Mouse (Mus musculus) thymus, adult 2 months (tissue): ENCODE results near the gene Slc15a4. TPM values are rescaled to one million over a fixed set of nuclear protein-coding genes. Genes with fewer than 3 reads are reported as not detected.

Experiments
- DNase-seq: peaks from one replicate; pipeline ENCODE4 v3.0.0; 2021
- H3K27ac ChIP-seq: fragments of 200-500 bp; 2 replicates; pipeline ENCODE4 v1.5.1; 2012; ENCODE audit warnings: low read length, control low read depth; ENCODE audit not compliant: control insufficient read depth, insufficient read depth
- H3K27me3 ChIP-seq: fragments of 200-500 bp; 2 replicates; pipeline ENCODE4 v1.6.1; 2012; ENCODE audit warnings: mild to moderate bottlenecking, low read length, moderate library complexity, mixed read lengths; ENCODE audit not compliant: control insufficient read depth, insufficient read depth
- H3K36me3 ChIP-seq: fragments of 200-500 bp; 2 replicates; pipeline ENCODE4 v1.6.1; 2012; ENCODE audit warnings: mild to moderate bottlenecking, low read length, moderate library complexity; ENCODE audit not compliant: control insufficient read depth, insufficient read depth
- H3K4me1 ChIP-seq: fragments of 200-500 bp; replicated peaks from 2 replicates; pipeline ENCODE4 v1.6.1; 2012; ENCODE audit warnings: low read length; ENCODE audit not compliant: control insufficient read depth, insufficient read depth
- H3K4me3 ChIP-seq: fragments of 200-500 bp; 2 replicates; pipeline ENCODE4 v1.5.1; 2012; ENCODE audit warnings: mild to moderate bottlenecking, low read length, control low read depth, moderate library complexity; ENCODE audit not compliant: control insufficient read depth, insufficient read depth
- CTCF ChIP-seq: fragments of 200-500 bp; IDR thresholded peaks from 2 replicates; pipeline ENCODE4 v1.5.1; 2012; ENCODE audit warnings: mild to moderate bottlenecking, control low read depth, low read length, moderate library complexity, borderline replicate concordance; ENCODE audit not compliant: control insufficient read depth, poor library complexity, insufficient read depth; ENCODE audit errors: extremely low read depth
- POLR2A ChIP-seq: fragments of 200-500 bp; IDR thresholded peaks from 2 replicates; pipeline ENCODE4 v1.6.1; 2012; ENCODE audit warnings: mild to moderate bottlenecking, low read length, control low read depth, moderate library complexity; ENCODE audit not compliant: control insufficient read depth, poor library complexity, insufficient read depth; ENCODE audit errors: extremely low read depth
- WGBS: fragments of 180-500 bp; shearing (Covaris S2); methylation state at CpG from one replicate; pipeline ENCODE4 v1.1.7; 2018; 5-methylcytosine and 5-hydroxymethylcytosine counted together
- polyA plus RNA-seq: library from polyadenylated mRNA; depleted of rRNA; stranded (reverse); fragments of >200 nt; gene quantifications from 2 replicates; pipeline ENCODE4 v1.2.3, GENCODE M21; 2012

Slc15a4 gene
- polyA plus RNA-seq, 1 experiment: 45.4 TPM

GRCm38 (mm10) chr5:127659312-127659711, 26.6 kb upstream of the Slc15a4 start:
- DNase-seq: no peak
- 87% methylated on average over 3 of the region's 3 CpGs for whole genome bisulfite sequencing
- H3K4me1 ChIP-seq: no peaks in the 10 kb centered on the region
- no peaks in the 10 kb centered on the region for H3K36me3 ChIP-seq
- no peaks in the 10 kb centered on the region for H3K27me3 ChIP-seq
- no peak for TF ChIP-seq POLR2A
- TF ChIP-seq CTCF: no peak
- H3K27ac ChIP-seq: no peak overlapping the region
- H3K4me3 ChIP-seq: no peak overlapping the region

- no peaks in the 10 kb centered on the region for H3K36me3 ChIP-seq
- no peak for DNase-seq
- 82% methylated on average over 2 of the region's 2 CpGs for WGBS
- no peaks in the 10 kb centered on the region for H3K27me3 ChIP-seq
- TF ChIP-seq POLR2A (no peak), CTCF (no peak)
- H3K4me3 ChIP-seq: no peak overlapping the region
- H3K4me1 ChIP-seq: no peaks in the 10 kb centered on the region
- no peak overlapping the region for H3K27ac ChIP-seq
These were observed 25.6 kb upstream of the Slc15a4 start for GRCm38 (mm10) chr5:127658257-127658656.

GRCm38 (mm10) chr5:127649077-127649476, 16.4 kb upstream of the Slc15a4 start:
- DNase-seq: peak; percentile 10
- no peaks in the 10 kb centered on the region for H3K27me3 ChIP-seq
- no peak for TF ChIP-seq POLR2A
- no peak for TF ChIP-seq CTCF
- no peak overlapping the region for H3K4me3 ChIP-seq
- H3K27ac ChIP-seq: no peak overlapping the region
- no peaks in the 10 kb centered on the region for H3K36me3 ChIP-seq
- H3K4me1 ChIP-seq: no peaks in the 10 kb centered on the region

GRCm38 (mm10) chr5:127648046-127648445, 15.3 kb upstream of the Slc15a4 start:
- H3K4me1 ChIP-seq: no peaks in the 10 kb centered on the region
- TF ChIP-seq POLR2A (no peak), CTCF (no peak)
- DNase-seq: no peak
- no peaks in the 10 kb centered on the region for H3K27me3 ChIP-seq
- WGBS: 66% methylated on average over 6 of the region's 6 CpGs
- H3K4me3 ChIP-seq: no peak overlapping the region
- H3K27ac ChIP-seq: no peak overlapping the region
- no peaks in the 10 kb centered on the region for H3K36me3 ChIP-seq

GRCm38 (mm10) chr5:127641185-127641958, 8.7 kb upstream of the Slc15a4 start:
- no peak for DNase-seq
- no peak overlapping the region for H3K27ac ChIP-seq
- no peaks in the 10 kb centered on the region for H3K27me3 ChIP-seq
- WGBS: 95% methylated on average over 15 of the region's 15 CpGs
- no peaks in the 10 kb centered on the region for H3K36me3 ChIP-seq
- TF ChIP-seq POLR2A: no peak
- no peak for TF ChIP-seq CTCF
- H3K4me1 ChIP-seq: no peaks in the 10 kb centered on the region
- no peak overlapping the region for H3K4me3 ChIP-seq

GRCm38 (mm10) chr5:127640359-127640758, 7.7 kb upstream of the Slc15a4 start:
- 0 out of 2 replicates have a peak, but pooled peaks have one; percentile 25 for TF ChIP-seq CTCF
- no peak for TF ChIP-seq POLR2A
- WGBS: 98% methylated on average over 3 of the region's 3 CpGs
- Histone ChIP-seq H3K27me3 (no peaks in the 10 kb centered on the region), H3K4me1 (no peaks in the 10 kb centered on the region), H3K27ac (no peak overlapping the region), H3K36me3 (no peaks in the 10 kb centered on the region), H3K4me3 (no peak overlapping the region)
- no peak for DNase-seq

GRCm38 (mm10) chr5:127639635-127640034, 6.9 kb upstream of the Slc15a4 start:
- no peaks in the 10 kb centered on the region for H3K27me3 ChIP-seq
- no peak overlapping the region for H3K27ac ChIP-seq
- TF ChIP-seq CTCF: no peak
- no peak for TF ChIP-seq POLR2A
- DNase-seq: no peak
- no peak overlapping the region for H3K4me3 ChIP-seq
- no peaks in the 10 kb centered on the region for H3K4me1 ChIP-seq
- 96% methylated on average over 13 of the region's 13 CpGs for WGBS
- no peaks in the 10 kb centered on the region for H3K36me3 ChIP-seq
